Mouse (Mus musculus) C2C12 (cell line): ENCODE data around the gene Syn3.

Source experiments
- CEBPB ChIP-seq: IDR thresholded peaks from one replicate; pipeline ENCODE4 v1.6.1; 2011; ENCODE audit warnings: low read depth, mild to moderate bottlenecking, control low read depth, moderate library complexity
- CTCF ChIP-seq: IDR thresholded peaks from one replicate; pipeline ENCODE4 v1.5.1; 2011; ENCODE audit not compliant: control insufficient read depth, insufficient read depth, insufficient read length
- FOSL1 ChIP-seq: IDR thresholded peaks from one replicate; pipeline ENCODE4 v1.8.0; 2011; ENCODE audit warnings: mild to moderate bottlenecking, low read length; ENCODE audit not compliant: poor library complexity, insufficient read depth, severe bottlenecking
- MAX ChIP-seq: IDR thresholded peaks from one replicate; pipeline ENCODE4 v1.6.1; 2011; ENCODE audit warnings: mild to moderate bottlenecking, control low read depth
- MYOD1 ChIP-seq: IDR thresholded peaks from one replicate; pipeline ENCODE4 v1.6.1; 2011; ENCODE audit warnings: low read depth; ENCODE audit not compliant: control insufficient read depth, insufficient read length
- MYOG ChIP-seq: IDR thresholded peaks from one replicate; pipeline ENCODE4 v1.6.1; 2011; ENCODE audit not compliant: control insufficient read depth, insufficient read length; ENCODE audit errors: extremely low read depth
- USF1 ChIP-seq: IDR thresholded peaks from one replicate; pipeline ENCODE4 v1.6.1; 2011; ENCODE audit warnings: low read depth, mild to moderate bottlenecking, control low read depth, moderate library complexity

DNA sequence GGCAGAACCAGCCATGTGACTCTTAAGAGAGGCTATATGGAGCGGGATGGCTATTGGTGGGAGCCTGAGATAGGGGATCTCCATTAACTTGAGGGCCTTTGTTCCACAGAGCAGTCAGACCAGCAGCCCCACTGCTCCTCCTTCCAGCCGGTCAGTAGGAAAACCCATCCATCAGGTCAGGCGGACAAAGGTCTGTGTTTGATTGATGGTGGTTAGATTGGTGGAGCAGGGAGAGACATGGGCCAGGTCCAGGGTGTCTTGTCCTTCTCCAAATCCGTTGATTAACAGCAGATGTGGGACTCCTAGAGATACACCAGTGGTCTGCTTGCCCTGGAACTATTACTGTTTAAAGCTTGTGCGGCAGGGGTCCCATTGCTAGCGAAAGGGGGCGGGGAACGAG is 164.1 kb downstream of the Syn3 start:
- TF ChIP-seq CTCF (no peak), USF1 (no peak), MYOD1 (no peak), MYOG (no peak), MAX (no peak), CEBPB (no peak), FOSL1 (no peak)
